Mouse (Mus musculus) embryo, embryonic 11.5 days (tissue): ENCODE measurements at regions not wholly inside any gene's neighbourhood (a gene's known extent, or its start where the extent isn't known, plus 50 kb on each side); places are given as distances from the start of the nearest gene placed in this dataset.
A peak's percentile ranks its signal among the peaks of the same experiment; 100 is the strongest.
"Not testable (repeated sequence)": the region's sequence is repeated elsewhere in the genome, so short reads cannot be mapped to it uniquely, and the experiment has no call there.

Source experiments
- DNase-seq: peaks from one replicate; pipeline ENCODE4 v3.0.0-alpha.2; 2012; ENCODE audit warnings: low read depth, low spot score

DNA sequence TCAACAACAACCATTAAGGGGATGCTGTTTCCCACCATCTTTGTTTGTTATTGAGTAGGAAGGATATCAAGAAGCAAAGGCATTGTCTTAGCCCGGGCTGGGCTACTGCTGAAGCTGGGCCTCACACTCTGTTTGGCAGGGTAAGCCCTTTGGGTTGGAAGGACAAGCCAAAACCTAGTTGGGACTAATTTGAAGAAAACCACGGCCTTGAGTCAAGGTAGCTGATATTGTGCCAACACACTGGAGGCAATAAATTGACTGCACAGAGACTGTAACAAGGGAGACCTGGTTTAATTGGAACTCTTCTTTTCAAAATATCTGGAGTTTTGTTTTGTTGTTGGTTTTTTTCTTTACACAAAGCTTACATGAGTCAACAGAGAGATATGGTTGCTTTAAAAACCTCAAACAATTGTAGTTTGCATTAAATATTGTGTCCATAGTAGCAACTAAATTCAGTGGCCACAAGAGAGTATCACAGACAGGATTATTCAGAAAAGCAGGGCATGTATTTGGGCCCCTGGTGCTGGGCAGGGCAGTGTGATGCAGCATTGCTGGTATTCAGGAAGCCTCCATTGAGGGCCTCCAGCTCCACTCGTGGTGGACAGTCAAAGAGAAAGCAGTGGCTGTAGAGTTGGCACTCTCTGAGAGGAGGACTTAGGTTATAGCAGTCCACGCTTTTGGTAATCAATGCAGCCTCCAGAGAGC lies 105.5 kb upstream of the Ubl3 start:
- no peak for DNase-seq

DNA sequence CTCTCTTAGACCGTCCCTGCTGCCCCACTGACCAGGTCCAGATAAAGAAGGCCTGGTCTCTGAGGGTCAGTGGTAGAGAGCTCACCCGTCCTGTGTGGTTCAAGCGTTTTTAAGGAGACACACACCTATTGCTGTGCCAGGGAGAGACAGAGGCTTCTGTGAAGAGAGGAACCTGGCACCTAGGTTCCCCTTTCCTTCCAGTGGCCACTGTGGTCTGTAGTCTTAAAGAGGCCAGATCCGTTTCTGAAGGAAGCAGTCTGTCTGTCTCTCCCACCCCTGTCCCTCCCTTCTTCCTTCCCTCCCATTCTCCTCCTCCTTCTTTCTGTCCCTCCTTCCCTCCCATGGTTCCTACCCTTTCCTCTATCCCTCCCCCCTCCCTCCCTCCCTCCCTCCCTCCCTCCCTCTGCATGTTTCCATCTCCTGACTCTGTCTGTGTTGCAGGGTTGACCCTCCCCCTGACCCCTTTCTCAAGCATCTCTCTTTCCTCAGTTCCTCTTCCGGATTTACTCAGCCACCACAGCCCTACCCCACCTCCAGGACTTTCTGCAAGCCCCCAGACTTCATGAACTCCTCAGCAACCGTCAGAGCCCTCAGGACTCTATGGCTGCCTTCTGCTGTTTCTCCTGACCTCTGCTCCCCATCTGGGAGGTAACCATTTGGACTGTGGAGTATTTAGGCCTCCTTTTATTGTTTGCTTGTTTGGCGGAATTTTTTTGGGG lies 100.1 kb upstream of the Ubl3 start:
- DNase-seq: no peak

DNA sequence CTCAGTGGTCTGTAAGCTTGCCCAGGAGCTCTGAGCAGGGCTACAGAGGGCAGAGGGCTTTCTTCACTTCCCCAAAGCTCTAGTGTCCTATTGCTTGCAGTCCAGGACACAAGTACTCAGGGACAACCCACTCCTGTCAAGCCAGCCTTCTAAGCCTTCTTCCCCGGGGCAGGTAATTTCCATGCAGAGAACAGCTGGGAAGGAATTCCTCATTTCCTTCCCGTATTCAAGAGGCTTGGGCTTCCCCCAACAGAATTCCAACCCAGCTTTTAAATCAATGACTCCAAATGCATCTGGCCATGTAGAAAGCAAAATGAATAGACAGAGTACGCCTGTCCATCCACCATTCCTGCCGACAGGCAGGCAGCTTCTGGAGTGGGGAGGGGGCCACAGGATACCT lies 99.1 kb upstream of the Ubl3 start:
- no peak for DNase-seq

DNA sequence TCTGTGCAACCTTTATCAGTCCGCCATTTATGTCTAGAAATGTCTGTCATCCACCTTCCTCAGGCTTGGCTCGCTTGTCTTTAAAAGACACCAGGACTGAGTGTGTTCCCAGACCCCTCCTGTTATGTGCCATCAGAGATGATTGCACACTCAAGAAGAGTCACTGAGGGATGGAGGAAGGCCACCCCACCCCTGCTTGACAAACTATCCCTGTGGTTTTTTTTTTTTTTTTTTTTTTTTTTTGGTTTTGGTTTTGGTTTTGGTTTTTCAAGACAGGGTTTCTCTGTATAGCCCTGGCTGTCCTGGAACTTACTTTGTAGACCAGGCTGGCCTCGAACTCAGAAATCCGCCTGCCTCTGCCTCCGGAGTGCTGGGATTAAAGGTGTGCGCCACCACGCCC lies 97.0 kb upstream of the Ubl3 start:
- DNase-seq: not testable (repeated sequence)

DNA sequence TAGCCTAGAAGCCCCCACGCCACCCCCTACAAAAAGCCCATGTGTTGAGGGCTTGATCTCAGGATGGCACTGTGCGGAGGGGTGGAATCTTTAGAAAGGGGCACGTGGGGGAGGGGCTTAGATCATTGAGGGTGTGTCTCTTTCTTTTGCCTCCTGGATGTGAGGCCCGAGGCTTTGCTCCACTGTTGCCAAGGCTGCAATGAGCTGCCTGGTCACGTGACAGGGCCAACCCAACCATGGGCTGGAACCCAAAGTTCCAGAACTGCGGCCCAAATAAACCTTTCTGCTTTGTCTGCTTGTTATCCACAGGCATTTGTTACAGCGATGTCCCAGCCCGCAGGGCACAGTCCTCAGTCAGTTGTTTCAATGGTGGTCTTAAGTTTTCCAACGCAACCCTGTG lies 96.5 kb upstream of the Ubl3 start:
- no peak for DNase-seq

DNA sequence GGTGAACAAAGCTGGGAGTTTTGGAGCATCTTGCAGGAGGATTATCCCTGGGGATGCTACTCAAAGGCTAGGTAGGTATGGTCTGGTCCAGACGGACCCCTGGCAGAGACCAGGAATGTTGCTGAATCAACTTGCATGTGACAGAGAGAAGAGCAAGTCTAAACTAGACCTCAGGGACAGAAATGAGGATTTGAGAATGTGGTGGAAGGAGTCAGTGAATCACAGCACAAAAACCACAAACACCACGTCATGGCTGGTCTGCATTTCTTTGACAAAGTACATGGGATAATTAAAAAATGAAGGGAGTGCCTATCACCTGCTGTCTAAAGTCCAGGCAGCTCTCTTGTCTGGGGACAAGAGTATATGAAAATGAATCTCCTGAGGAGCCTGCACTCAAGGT lies 95.1 kb upstream of the Ubl3 start:
- no peak for DNase-seq

DNA sequence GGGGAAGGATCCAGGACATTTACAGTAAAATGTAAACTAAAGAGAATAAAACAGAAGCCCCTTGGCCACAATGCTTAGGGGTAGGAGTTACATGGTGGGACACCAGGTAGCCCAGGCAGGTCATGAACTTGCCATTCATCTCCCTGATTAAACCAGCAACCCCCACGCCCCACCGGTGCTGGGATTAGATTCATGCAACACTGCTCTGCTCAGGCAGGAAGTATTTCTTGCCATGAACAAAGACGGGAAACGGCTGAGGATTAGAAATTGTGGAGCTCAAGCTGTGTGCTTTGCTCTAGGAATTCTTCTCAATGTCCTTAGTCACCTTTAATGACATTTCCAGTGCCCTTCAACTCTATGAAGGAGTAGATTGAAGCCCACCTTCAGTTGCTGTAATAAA lies 93.2 kb upstream of the Ubl3 start:
- no peak for DNase-seq

DNA sequence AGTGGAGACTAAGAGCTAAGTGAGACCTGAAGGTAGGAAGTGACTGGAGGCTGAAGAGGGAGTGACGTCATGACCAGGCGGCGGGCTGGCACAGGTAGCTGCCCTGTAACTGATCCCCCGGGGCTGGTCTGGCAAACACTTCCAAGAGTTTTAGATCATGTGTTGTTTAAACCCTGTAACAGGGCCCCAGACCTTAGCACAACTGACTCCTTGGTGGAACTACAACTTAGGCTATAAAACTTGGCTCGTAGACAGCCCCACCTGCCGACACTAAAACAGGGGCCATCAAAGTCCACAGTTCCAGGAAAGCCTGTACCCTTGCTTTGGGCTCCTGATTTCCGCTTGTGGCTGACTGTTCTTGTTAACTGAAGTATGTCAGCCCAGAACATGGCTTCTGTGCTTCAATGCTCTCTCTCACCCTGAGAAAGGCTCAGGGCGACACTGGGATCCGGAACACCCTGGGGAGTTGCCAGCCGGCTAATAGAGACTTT lies 92.6 kb upstream of the Ubl3 start:
- DNase-seq: peak; percentile 13

DNA sequence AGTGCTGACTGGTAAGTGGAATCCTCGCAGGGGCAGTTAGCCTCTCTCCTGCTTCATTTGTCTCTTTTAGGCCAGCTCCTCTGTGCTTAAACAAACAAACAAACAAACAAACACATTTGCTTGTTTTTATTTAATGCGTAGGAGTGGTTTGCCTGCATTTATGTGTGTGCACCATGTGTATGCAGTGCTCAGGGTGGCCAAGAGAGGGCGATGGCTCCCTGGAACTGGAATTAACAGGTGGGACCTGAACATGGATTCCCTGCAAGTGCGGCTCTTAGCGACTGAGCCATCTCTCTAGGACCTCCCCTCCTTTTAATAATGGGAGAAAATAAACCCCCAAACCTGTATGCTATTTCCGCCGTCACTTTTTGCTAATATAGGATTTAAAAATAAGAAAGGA lies 91.8 kb upstream of the Ubl3 start:
- no peak for DNase-seq

DNA sequence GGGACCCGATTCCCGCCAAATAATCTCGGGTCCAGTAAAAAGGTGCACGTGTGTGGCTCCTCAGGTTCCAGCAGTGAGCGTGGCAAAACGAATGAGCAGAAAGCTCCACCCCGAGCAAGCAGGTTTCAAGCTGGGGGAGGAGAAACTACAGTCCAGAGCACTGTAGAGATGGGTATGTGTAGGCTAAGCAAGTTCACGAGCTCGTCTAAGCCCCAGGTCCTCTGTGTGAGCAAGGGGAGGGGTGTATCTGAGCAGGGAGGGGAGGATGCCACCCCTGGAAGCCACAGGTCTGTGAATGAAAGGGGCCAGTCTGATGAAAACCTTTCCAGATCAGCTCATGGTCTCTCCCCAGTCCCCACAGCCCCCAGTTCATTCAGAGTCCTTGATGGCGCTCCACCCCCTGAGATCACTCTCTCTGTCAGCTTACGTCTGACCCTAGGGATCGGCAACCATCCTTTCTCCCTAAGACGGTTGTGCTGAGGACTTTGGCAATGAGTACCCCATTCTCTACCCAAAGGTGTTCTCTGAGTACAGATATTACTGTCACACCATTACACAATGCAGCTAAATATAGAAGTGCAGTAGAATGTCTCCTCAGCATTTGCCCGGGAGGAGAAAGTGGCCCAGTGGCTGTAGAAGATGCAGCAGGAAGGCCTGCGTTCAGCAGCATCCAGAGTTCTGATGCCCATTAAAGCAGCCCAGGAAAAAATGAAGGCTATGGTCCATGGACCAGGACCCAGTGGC lies 89.2 kb upstream of the Ubl3 start:
- DNase-seq: no peak

DNA sequence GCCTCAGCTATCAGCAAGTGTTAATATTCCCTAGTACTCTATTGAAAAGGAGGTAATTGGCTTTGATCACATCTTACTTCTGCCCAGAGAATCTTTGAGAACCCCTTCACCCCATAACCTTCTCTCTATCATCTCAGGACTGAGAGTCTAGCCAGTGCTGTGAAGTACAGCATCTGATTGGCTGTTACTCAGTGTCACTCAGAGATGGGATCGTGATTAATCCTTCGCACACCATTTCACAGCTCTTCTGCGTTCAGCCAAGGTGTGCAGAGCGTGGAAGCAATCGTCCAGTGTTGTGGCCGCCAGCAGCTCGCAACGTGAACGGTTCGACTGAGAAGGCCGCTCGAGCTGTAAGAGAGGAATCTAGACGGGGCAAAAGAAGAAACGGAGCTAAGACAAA lies 87.9 kb upstream of the Ubl3 start:
- no peak for DNase-seq

DNA sequence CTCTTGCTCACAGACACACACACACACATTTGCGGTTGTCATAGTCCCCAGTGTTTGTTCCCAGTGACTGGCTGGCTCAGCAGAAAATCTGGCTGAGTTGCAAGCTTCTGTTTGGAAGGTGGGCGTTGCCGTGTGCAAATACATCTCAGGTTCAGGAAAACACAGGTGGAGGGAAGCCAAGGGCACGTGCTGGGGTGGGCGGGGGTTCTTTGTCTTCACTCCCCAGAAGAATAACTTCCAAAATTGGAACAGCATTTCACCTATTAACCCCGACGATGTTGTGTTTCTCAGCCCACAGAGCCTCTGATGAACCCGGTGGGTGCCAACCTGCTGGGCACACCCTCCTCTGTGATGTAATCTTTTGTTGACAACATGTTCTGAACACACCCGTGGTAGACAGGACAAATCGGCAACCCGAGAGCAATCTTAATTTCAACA lies 82.3 kb upstream of the Ubl3 start:
- no peak for DNase-seq

DNA sequence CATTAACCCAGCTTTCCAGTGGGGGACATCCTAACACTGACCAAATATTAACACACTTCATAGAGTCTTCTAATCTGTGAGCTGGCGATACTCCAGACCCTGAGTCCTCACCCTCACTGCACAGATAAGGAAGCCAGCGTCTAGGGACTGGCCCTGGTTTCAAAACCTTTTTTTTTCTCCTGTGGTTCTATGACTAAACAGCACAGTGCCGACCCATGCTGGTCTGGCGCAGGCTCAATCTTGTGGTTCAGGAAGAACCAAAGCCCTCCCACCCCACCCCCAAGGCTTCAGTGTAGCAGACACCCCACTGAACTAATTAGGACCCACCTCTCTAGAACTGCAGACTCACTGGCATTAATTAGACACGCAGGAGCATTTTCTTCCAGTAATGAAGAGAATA lies 81.4 kb upstream of the Ubl3 start:
- DNase-seq: no peak

DNA sequence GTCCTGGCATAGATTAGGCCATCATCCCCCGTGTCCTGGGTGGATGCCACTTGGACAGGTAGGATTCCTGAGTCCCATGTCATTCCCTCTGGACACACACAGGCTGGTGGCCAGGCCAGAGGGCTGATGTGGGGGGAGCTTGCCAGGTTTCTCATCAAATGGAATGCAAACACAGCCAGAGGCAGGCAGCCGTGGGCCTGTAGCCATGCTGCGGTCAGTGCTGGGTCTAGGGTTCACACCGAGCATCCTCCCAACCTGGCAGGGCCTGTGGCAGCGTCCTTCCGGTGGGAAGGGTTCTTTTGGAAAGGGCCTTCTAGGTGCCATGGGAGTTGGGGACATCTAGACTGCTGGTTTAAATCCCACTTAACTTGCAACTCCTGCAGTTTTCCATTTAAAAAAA lies 80.7 kb upstream of the Ubl3 start:
- DNase-seq: no peak

DNA sequence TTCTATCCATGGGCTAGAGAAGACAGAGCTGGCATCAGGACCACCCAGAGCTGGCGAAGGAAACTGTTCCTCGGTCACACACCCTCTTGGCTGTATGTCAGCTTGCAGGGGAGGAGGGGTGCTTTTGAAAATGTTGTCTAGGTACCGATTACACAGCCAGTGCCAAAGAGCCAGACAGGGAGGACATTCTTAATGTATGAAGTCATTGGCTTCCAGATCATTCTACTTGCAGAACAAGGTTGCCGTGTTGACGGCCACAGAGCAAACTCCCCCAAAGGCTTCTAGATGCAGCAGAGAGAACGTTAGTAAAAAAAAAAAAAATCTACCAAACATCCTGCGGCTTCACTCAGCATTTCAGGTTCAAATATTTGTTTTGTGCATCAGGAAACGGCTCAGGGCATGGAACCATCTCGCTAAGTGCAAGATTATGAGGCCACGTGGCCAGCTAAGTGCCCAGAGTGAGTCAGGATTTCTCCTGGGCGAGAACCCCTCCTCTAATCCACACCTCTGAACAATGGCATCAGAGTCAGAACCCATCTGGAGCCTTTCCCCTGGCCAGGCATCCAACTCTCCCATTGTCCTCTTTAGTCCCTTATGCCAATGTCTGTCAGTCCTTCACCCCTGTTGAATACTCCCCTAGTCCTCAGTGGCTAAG lies 80.1 kb upstream of the Ubl3 start:
- no peak for DNase-seq

DNA sequence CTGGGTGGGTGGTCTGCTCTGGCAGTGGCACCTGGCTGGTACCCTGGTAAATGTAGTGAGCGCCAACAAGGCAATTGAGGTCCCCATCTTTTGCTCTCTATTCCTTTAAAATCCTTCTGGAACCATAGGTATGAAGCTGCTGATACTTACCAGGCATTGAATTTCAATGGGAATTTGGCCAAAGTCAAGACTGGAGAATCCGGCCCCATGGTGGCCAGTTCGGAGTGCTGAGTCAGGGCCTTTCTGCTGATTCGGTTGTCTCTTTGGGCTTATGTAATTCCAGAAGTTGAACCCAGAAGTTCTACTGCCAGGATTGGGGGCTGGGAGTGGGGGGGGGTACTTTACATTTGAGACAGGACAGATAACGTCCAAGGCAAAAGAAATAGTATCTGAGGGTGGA lies 79.0 kb upstream of the Ubl3 start:
- no peak for DNase-seq

DNA sequence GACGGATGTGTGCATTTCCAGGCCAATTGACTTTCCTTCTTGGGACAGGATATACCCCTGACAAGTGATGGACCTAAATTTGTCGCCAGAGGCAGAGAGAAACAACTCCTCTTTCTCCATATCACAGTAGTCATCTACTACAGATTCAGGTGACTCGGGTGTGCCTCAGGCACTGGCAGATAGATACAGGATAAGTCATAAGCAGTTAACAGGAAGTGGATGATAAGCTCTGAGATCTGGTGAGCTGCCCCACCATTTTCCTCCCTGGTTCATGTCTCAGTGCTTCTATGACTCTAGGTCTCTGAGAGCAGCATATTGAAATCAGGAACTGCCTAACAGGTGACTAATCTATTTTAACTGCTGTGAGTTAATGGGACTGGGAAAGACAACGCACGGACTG lies 73.4 kb upstream of the Ubl3 start:
- no peak for DNase-seq

DNA sequence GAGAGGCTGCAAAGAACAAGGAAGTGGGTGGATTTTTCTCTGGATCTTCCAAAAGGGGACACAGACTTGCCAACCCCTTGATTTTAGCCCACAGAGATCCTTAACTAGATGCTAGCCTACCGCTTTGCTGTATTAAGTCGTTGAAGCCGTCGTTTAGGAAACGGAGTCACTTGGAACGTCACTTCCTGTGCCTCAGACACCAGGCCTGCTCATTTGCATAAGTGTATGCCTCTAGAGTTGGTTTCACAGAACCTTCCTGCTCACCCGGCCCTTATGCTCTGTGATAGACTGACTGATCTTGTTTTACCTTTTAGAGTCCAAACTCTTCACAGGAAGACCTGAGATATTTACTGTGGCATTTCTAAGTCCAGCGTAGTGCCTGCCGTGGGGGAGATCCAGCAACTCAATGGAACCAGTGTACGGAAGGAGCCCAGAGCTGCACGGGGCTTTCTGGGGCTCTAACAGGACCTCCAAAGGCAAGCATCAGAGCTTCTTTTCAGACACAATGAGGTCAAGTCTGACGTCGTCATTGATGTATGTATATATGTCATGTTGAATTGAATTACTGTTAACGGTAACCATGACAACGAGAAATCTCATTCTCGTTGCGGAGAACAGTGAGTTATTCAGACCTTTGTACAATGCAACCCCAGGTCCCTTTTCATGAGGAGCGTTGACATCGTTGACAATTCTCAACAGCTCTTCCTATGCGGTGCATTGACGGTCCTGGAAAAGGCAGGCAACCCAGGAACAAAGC lies 72.2 kb upstream of the Ubl3 start:
- peak; percentile 26 for DNase-seq

DNA sequence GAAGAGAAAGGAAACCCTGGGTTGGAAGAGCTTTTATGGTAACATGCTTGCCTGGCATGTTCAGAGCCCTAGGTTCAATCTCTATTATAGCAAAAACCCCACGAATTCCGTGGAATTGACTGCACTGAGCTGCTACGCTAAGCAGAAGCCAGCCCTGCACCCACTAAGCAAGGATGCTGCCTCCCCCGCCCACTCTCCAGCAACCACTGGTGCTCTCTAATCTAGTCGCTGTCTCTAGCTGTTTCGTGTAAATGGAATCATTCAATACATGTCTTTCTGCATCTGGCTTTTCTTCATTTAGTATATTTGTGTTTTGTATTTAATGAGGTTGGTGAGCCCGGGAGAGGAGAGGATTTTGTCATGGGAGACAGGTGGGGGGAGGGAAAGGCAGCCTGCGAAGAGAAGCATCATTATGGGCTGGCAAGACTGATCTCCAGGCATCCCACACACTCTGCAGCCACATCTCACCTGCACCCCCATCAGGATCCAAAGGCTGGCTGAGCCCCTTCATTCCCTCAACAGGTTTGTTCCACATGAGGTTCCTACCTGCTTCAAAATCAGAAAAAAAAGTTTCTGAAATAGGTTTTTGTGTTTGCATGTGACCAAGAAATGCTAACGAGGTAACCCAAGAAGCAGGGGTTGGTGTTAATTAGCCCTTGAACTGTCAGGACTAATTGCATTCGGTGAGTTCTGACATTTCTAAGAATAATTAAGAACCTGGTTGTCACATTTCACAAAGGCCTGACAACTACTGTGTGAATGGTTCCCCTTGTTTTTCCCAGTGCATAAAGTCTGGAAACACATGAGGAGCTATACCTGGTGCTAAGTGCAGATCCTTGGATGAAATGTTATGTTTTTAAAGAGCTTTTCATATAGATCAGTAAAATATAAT lies 68.6 kb upstream of the Ubl3 start:
- no peak for DNase-seq

DNA sequence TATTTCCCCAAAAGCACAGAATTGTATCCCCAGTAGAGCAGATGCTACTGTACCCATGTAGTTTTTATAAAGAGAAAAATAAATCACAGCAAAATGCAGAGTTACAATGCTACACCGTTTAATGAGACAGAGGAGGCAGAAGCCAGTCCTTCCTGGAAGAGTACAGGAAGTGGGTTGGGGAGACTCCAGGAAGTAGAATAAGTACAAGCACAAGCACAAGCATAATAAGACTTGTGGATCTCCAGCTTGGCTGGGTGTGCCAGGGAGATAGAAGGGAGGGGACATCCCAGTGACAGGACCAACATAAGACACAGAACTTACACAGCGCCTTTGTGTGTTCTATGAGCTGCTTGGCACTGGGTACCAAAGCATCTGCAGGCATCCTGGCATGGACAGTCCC lies 67.3 kb upstream of the Ubl3 start:
- no peak for DNase-seq
